Mouse (Mus musculus): ENCODE results near the gene Dnase1l2. TPM values are rescaled to one million over a fixed set of nuclear protein-coding genes. Genes with fewer than 3 reads are reported as not detected.

Gene Dnase1l2
- 18.0 and 20.7 TPM in 2 replicates for polyA plus RNA-seq (2012; rRNA removed)
- polyA plus RNA-seq (2014; fragmentation: Nextera tagmentation; extraction: Ambion mirVana), result 3.3 and 3.5 TPM in 2 replicates

GRCm38 (mm10) chr17:24442632-24443155, at the start of gene Dnase1l2:
Gene Dnase1l2 (minus strand): TSS chr17:24443105.
- no peak within 1 kb of the TSS for H3K27ac ChIP-seq (replicated peaks; ENCODE audit: low read depth, low read length)
- H3K4me1 ChIP-seq (ENCODE audit: control insufficient read depth, insufficient read depth, low read length), result no peaks in the 10 kb centered on the region
- no peak within 1 kb of the TSS for H3K4me2 ChIP-seq (replicated peaks; ENCODE audit: low read depth, low read length, severe bottlenecking)
- ATAC-seq (ENCODE audit: low FRiP score, low read depth) (no peak), DNase-seq (ENCODE audit: low spot score) (no peak)
- H3K9ac ChIP-seq (ENCODE audit: low read depth, low read length, severe bottlenecking), result no peak within 1 kb of the TSS
- H3K4me3 ChIP-seq (replicated peaks; ENCODE audit: low read length), result no peak within 1 kb of the TSS
- TF ChIP-seq POLR2A (IDR thresholded peaks at IDR 0.05; ENCODE audit: borderline replicate concordance, extremely low read depth, insufficient read depth, insufficient read length), result no peak
- no peaks in the 10 kb centered on the region for H3K9me3 ChIP-seq (ENCODE audit: control insufficient read depth, low read length)
- WGBS, result 83% methylated on average over 7 of the region's 7 CpGs
- peaks cover 86% of the 10 kb centered on the region for H3K36me3 ChIP-seq (ENCODE audit: control insufficient read depth, insufficient read depth, low read length)
- H3K27me3 ChIP-seq (ENCODE audit: control insufficient read depth, insufficient read depth, low read length), result no peaks in the 10 kb centered on the region

DNA sequence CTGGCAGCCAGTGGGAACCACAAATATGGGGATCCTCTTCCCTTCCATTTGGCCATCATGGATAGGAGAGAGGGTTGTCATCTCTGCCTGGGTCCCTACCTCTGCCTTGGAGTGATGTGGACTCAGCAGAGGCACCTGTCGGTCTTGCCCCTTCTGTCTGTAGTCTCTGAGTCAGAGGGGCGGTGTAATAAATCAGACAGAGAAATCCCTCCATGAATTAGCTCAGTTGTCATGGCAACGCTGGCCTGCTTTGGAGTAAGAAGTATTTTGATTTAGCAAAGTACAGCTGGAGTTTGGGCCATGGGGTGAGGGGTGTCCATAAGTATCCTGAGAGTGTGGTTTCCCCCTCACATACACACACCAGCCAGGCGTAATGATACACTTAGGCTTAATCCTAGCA, 47.5 kb upstream of the Dnase1l2 start:
- WGBS, result 66% methylated on average over 4 of the region's 4 CpGs
- DNase-seq (ENCODE audit: low spot score), result no peak

GRCm38 (mm10) chr17:24489265-24490030, 46.5 kb upstream of the Dnase1l2 start:
- WGBS, result 24% methylated on average over 13 of the region's 19 CpGs
- Histone ChIP-seq H3K9me3 (ENCODE audit: control insufficient read depth, low read length) (no peaks in the 10 kb centered on the region), H3K9ac (ENCODE audit: low read depth, low read length, severe bottlenecking) (peak overlapping the region; percentile 73), H3K27me3 (ENCODE audit: control insufficient read depth, insufficient read depth, low read length) (no peaks in the 10 kb centered on the region), H3K4me3 (replicated peaks; ENCODE audit: low read length) (peak overlapping the region; percentile 71), H3K36me3 (ENCODE audit: control insufficient read depth, insufficient read depth, low read length) (no peaks in the 10 kb centered on the region), H3K4me2 (replicated peaks; ENCODE audit: low read depth, low read length, severe bottlenecking) (peak overlapping the region; percentile 97), H3K4me1 (ENCODE audit: control insufficient read depth, insufficient read depth, low read length) (no peaks in the 10 kb centered on the region), H3K27ac (replicated peaks; ENCODE audit: low read depth, low read length) (no peak overlapping the region)
- 0 out of 2 replicates have a peak, but pooled peaks have one; percentile 12 for ATAC-seq (ENCODE audit: low FRiP score, low read depth)
- TF ChIP-seq POLR2A (IDR thresholded peaks at IDR 0.05; ENCODE audit: borderline replicate concordance, extremely low read depth, insufficient read depth, insufficient read length), result no peak
- DNase-seq (ENCODE audit: low spot score), result no peak

More for the DNA sequence above, 47.5 kb upstream of the Dnase1l2 start:
- no peaks in the 10 kb centered on the region for H3K9me3 ChIP-seq (ENCODE audit: control insufficient read depth, low read length)
- no peak overlapping the region for H3K4me3 ChIP-seq (replicated peaks; ENCODE audit: low read length)
- H3K36me3 ChIP-seq (ENCODE audit: control insufficient read depth, insufficient read depth, low read length), result no peaks in the 10 kb centered on the region
- TF ChIP-seq POLR2A (IDR thresholded peaks at IDR 0.05; ENCODE audit: borderline replicate concordance, extremely low read depth, insufficient read depth, insufficient read length), result no peak
- no peak overlapping the region for H3K4me2 ChIP-seq (replicated peaks; ENCODE audit: low read depth, low read length, severe bottlenecking)
- H3K9ac ChIP-seq (ENCODE audit: low read depth, low read length, severe bottlenecking), result no peak overlapping the region
- no peaks in the 10 kb centered on the region for H3K4me1 ChIP-seq (ENCODE audit: control insufficient read depth, insufficient read depth, low read length)
- no peak for ATAC-seq (ENCODE audit: low FRiP score, low read depth)
- H3K27me3 ChIP-seq (ENCODE audit: control insufficient read depth, insufficient read depth, low read length), result no peaks in the 10 kb centered on the region
- H3K27ac ChIP-seq (replicated peaks; ENCODE audit: low read depth, low read length), result no peak overlapping the region

- no peak for DNase-seq (ENCODE audit: low spot score)
- WGBS, result 5% methylated on average over 36 of the region's 81 CpGs
- peak overlapping the region; percentile 71 for H3K4me3 ChIP-seq (replicated peaks; ENCODE audit: low read length)
- peak; percentile 70 for ATAC-seq (ENCODE audit: low FRiP score, low read depth)
- no peaks in the 10 kb centered on the region for H3K36me3 ChIP-seq (ENCODE audit: control insufficient read depth, insufficient read depth, low read length)
- no peaks in the 10 kb centered on the region for H3K4me1 ChIP-seq (ENCODE audit: control insufficient read depth, insufficient read depth, low read length)
- no peak for TF ChIP-seq POLR2A (IDR thresholded peaks at IDR 0.05; ENCODE audit: borderline replicate concordance, extremely low read depth, insufficient read depth, insufficient read length)
- H3K27me3 ChIP-seq (ENCODE audit: control insufficient read depth, insufficient read depth, low read length), result no peaks in the 10 kb centered on the region
- no peak overlapping the region for H3K27ac ChIP-seq (replicated peaks; ENCODE audit: low read depth, low read length)
- H3K9me3 ChIP-seq (ENCODE audit: control insufficient read depth, low read length), result no peaks in the 10 kb centered on the region
- H3K4me2 ChIP-seq (replicated peaks; ENCODE audit: low read depth, low read length, severe bottlenecking), result peak overlapping the region; percentile 97
- H3K9ac ChIP-seq (ENCODE audit: low read depth, low read length, severe bottlenecking), result peak overlapping the region; percentile 73
Observed at GRCm38 (mm10) chr17:24488662-24489264, 45.9 kb upstream of the Dnase1l2 start.

- H3K9me3 ChIP-seq (ENCODE audit: control insufficient read depth, low read length), result no peaks in the 10 kb centered on the region
- H3K4me2 ChIP-seq (replicated peaks; ENCODE audit: low read depth, low read length, severe bottlenecking), result peak within 1 kb of the TSS; percentile 97
- H3K9ac ChIP-seq (ENCODE audit: low read depth, low read length, severe bottlenecking), result peak within 1 kb of the TSS; percentile 73
- H3K4me3 ChIP-seq (replicated peaks; ENCODE audit: low read length), result peak within 1 kb of the TSS; percentile 71
- H3K4me1 ChIP-seq (ENCODE audit: control insufficient read depth, insufficient read depth, low read length), result no peaks in the 10 kb centered on the region
- no peak for TF ChIP-seq POLR2A (IDR thresholded peaks at IDR 0.05; ENCODE audit: borderline replicate concordance, extremely low read depth, insufficient read depth, insufficient read length)
- peak; percentile 3 for ATAC-seq (ENCODE audit: low FRiP score, low read depth)
- 1% methylated on average over 25 of the region's 45 CpGs for whole genome bisulfite sequencing
- H3K27me3 ChIP-seq (ENCODE audit: control insufficient read depth, insufficient read depth, low read length), result no peaks in the 10 kb centered on the region
- H3K27ac ChIP-seq (replicated peaks; ENCODE audit: low read depth, low read length), result no peak within 1 kb of the TSS
- H3K36me3 ChIP-seq (ENCODE audit: control insufficient read depth, insufficient read depth, low read length), result no peaks in the 10 kb centered on the region
- no peak for DNase-seq (ENCODE audit: low spot score)
Observed at GRCm38 (mm10) chr17:24488186-24488661, 45.3 kb upstream of the Dnase1l2 start, which contains the start of gene Caskin1. Gene Caskin1 (plus strand): TSS chr17:24488601.

Measured in limb, embryonic 14.5 days (tissue).